ENCODE assay signal across 8 mouse cellular contexts in genomic region chr13:52892065-52892503, GRCm38 (mm10). TPM values are rescaled to one million over a fixed set of nuclear protein-coding genes. Genes with fewer than 3 reads are reported as not detected.
DNase-seq lines count a peak whose midpoint lies in the region; ATAC-seq and TF ChIP-seq lines count a peak whose summit lies in the region.

No protein-coding gene starts in this region.

- H3K36me3 ChIP-seq in kidney, postnatal 0 days (ENCODE audit: insufficient read depth, low read length), result peaks cover 4% of the 10 kb centered on the region

- TF ChIP-seq CTCF in layer of hippocampus, adult 2 months (conservative IDR thresholded peaks at IDR 0.05), result no peak
- TF ChIP-seq CTCF in kidney, postnatal 0 days (IDR thresholded peaks at IDR 0.05; ENCODE audit: low read depth), result peak; percentile 7; the same call in 1 of the 2 replicates
- no peak for TF ChIP-seq CTCF in olfactory bulb, adult 2 months (IDR thresholded peaks at IDR 0.05; ENCODE audit: insufficient read depth, low read depth, low read length)

- no peak overlapping the region for H3K9ac ChIP-seq in kidney, postnatal 0 days (ENCODE audit: low read depth, low read length)

- no peak overlapping the region for H3K4me2 ChIP-seq in kidney, postnatal 0 days (ENCODE audit: low read length)

- 36% methylated on average over 10 of the region's 10 CpGs for WGBS in kidney, postnatal 0 days
- WGBS in olfactory bulb, adult 2 months, result 19% methylated on average over 10 of the region's 10 CpGs

- H3K4me3 ChIP-seq in layer of hippocampus, adult 2 months, result no peak overlapping the region; the same call in 1 of the 2 replicates
- no peak overlapping the region for H3K4me3 ChIP-seq in kidney, postnatal 0 days (replicated peaks; ENCODE audit: low read depth, low read length)
- no peak overlapping the region for H3K4me3 ChIP-seq in olfactory bulb, adult 2 months (ENCODE audit: insufficient read depth, low read depth, low read length)

- H3K4me1 ChIP-seq in kidney, postnatal 0 days (replicated peaks; ENCODE audit: insufficient read depth, low read length), result no peaks in the 10 kb centered on the region
- H3K4me1 ChIP-seq in olfactory bulb, adult 2 months (ENCODE audit: control insufficient read depth, insufficient read depth, low read length), result peaks cover 28% of the 10 kb centered on the region

- DNase-seq in layer of hippocampus, adult 2 months (ENCODE audit: low spot score in 2 of 2), result peak; percentile 41 to 57
- no peak for DNase-seq in layer of hippocampus, postnatal 10 days (ENCODE audit: low spot score in 2 of 2)
- peak; percentile 69 for DNase-seq in adrenal gland, postnatal 25 days
- peak; percentile 59 for DNase-seq in gastrocnemius, postnatal 25 days
- peak; percentile 51 for DNase-seq in kidney, postnatal 0 days (ENCODE audit: low spot score)
- DNase-seq in spleen, adult 18-20 months, result no peak

- ATAC-seq in kidney, postnatal 0 days (replicated peaks; ENCODE audit: low FRiP score, low read depth), result no peak; the same call in 1 of the 2 replicates
- no peak for ATAC-seq in erythroblast, adult 5-6 weeks (replicated peaks; ENCODE audit: low FRiP score, poor library complexity, severe bottlenecking)

- no peaks in the 10 kb centered on the region for H3K9me3 ChIP-seq in kidney, postnatal 0 days (replicated peaks; ENCODE audit: low read length)

- H3K27me3 ChIP-seq in kidney, postnatal 0 days (ENCODE audit: insufficient read depth, low read length), result no peaks in the 10 kb centered on the region

- peak overlapping the region; percentile 79 for H3K27ac ChIP-seq in layer of hippocampus, adult 2 months
- peak overlapping the region; percentile 62 for H3K27ac ChIP-seq in kidney, postnatal 0 days
- H3K27ac ChIP-seq in olfactory bulb, adult 2 months (ENCODE audit: insufficient read depth, low read depth, low read length), result peak overlapping the region; percentile 79

- no peak for TF ChIP-seq POLR2A in olfactory bulb, adult 2 months (IDR thresholded peaks at IDR 0.05; ENCODE audit: insufficient read depth, low read depth, low read length)

RNA-seq across cellular contexts. Expression of gene Auh, which starts 37.4 kb away (rescaled TPM):
- 100 to 1,000 TPM; 107 to 121 TPM for total RNA-seq in layer of hippocampus, adult 2 months (2021)
- 10 to 100 TPM; 80.7 to 81.5 TPM for total RNA-seq in layer of hippocampus, postnatal 10 days (2021)
- total RNA-seq in adrenal gland, postnatal 25 days (2021), result 149 and 158 TPM in 2 replicates
- 10 to 100 TPM; 62.9 to 64.6 TPM for total RNA-seq in gastrocnemius, postnatal 25 days (2021)
- 79.5 and 81.3 TPM in 2 replicates for polyA plus RNA-seq in kidney, postnatal 0 days (2015; fragmentation: Nextera tagmentation; extraction: Ambion mirVana)
- polyA plus RNA-seq in olfactory bulb, adult 2 months (2012; ENCODE audit: insufficient read depth, insufficient read length, low replicate concordance, missing spikeins), result not detected in 2 replicates
- 68.2 and 74.8 TPM in 2 replicates for total RNA-seq in erythroblast, adult 5-6 weeks (2015; ENCODE audit: low replicate concordance)
- total RNA-seq in erythroblast, adult 5-6 weeks (2017; ENCODE audit: low replicate concordance), result 107 and 120 TPM in 2 replicates

Comparison
In these comparisons a context has a peak if more than half of its experiments do, and no peak if none do; other contexts are left out.
1. DNase-seq: peak in layer of hippocampus, adult 2 months (2 of 2), adrenal gland, postnatal 25 days (single experiment), gastrocnemius, postnatal 25 days (single experiment) and kidney, postnatal 0 days (single experiment); none in layer of hippocampus, postnatal 10 days (0 of 2) and spleen, adult 18-20 months (0 of 2).
2. Peak in every context shown above with its lines, with median percentiles within 50 percentile points of each other: H3K27ac ChIP-seq.